Mouse (Mus musculus) left cerebral cortex, postnatal 25 days (tissue): ENCODE measurements at regions not wholly inside any gene's neighbourhood (a gene's known extent, or its start where the extent isn't known, plus 50 kb on each side); places are given as distances from the start of the nearest gene placed in this dataset.

ENCODE experiments used
- DNase-seq, 2 experiments: peaks; one replicate each; pipeline ENCODE4 v3.0.0; 2022; ENCODE audit warnings: low spot score in 2 of 2, mixed read lengths in 1 of 2
- intact Hi-C: fragments of 180-260 bp; cut with DNase I; formaldehyde crosslinking; loops from one replicate; pipeline ENCODE4 v1.15.1; 2025

DNA sequence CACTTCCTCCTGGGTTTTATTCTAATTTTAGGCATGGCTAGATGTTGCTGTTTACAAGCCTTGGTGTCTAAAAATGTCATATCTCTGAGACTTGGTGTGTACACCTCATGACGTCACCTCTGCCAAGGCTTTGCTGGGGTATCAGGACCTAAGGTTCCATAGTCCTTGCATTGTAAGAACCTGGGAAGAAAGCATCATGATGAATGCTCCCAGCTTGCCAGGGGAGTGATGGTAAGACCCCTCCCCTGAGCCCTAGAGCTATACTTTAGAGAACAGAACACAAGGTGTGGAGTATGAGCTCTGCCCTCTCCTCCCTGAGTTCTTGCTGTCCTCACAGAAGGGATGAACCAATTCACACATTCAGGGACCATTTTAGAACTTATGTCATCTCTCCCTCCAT lies 642.5 kb downstream of the Defb40 start:
- intact Hi-C loops = no loop called here
- no peak for DNase-seq

DNA sequence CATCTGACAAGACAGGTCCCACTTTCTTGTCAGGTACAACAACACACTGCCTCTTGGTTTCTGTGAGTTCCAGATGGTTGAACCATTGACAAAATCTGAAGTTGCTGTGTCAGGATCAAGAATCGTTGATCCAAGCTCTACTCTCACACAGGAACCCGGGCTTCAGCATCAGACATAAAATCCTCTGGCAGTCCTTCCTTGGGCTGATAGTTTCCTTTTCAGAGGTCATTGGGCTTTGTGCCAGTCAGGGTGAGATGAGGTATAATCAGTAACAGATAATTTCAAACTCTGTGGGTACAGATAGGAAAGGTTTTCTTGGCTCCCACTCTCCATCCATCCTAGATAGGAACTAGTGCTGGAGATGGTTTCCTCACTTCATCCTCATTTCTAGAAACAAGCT lies 649.5 kb downstream of the Defb40 start:
- intact Hi-C loops = no loop called here
- no peak for DNase-seq

DNA sequence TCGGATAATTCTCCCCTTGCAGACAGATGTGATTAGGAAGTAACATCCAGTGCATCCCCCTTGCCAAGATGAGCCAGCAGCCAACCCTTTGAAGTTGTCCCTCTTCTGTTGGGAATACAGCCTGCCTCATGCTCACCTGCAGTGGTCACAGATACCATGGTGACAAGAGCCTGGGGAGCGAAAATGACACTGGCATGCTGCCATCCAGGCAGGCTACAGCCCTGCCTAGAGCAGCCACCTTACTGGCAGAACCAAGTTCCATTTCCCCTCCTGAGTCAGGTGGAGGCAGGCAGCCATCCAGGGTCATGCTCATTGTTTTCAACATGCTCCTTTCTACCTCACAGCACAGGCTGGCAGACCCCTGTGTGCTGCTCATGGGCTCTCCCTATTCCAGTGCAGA lies 661.6 kb downstream of the Defb40 start:
- no peak for DNase-seq
- intact Hi-C loops = no loop called here

DNA sequence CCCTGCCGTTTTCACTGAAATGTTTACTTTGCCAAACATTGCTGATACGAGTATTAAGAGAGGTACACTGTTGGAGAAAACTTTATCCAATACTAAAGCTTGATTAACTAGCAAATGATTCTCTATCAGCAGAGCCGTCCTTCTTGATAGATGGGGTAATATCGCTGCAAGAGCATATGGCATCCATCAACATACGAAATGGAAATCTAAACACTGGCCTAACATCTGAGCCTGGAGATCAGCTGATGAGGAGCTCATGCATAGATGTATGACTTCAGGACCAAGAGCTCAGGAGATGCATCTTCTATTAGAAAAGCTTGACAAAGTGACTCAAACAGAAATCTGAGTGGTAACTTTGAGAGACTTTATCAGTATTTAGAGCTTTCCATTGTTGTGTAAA lies 666.5 kb downstream of the Defb40 start:
- intact Hi-C loops = no loop called here
- DNase-seq = no peak

DNA sequence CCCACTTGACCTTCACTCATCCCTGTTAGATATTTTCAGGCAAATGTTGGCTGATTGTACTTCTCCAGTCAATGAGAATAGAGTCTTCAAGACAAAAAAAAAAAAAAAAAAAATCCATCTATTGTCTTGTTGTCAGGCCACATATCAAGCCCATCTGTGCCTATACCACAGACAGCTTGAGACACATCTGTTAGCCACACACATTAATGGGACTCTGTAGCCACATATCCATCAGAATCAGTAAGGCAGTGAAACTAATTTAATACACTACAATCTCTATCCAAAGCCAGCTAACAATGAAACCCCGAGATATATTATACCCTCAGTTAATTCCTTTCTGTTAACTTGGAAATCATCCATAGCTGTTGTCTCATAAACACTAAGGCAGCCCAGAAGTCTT lies 667.1 kb downstream of the Defb40 start:
- intact Hi-C loops = no loop called here
- DNase-seq = no peak

DNA sequence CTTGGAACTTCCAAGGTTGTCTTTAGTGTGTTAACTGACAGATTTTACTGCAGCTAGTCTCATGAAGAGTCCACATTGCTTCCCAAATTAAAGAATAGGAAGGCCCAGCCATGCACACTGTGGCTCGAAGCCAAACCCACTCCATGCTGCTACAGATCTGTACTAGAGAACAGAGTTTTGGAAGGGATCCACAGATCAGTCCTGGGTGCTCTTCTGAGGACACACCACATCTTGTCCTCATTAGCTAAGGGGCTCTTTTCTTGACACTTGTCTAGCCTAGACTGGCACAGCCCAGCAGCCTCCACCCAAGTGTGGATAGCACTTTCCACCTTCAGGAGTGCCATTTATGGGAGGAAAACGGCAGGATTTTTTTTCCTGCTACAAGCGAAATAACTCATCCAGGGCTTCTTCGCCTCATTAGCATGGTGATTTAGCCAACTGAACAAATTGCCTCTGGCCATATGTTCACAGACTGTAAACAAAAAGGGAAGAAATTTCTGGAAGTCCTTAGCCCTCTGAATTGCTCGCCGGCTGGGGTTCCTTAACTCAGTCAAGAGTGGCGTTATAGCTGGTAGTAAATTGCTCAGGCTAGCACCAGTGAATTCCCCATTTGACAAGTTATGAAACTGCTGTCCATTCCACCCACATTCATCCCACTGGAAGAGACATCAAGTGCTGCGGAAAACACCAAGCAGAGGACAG lies 690.4 kb downstream of the Defb40 start:
- peak; percentile 7 to 52 for DNase-seq
- intact Hi-C loops = no loop called here

DNA sequence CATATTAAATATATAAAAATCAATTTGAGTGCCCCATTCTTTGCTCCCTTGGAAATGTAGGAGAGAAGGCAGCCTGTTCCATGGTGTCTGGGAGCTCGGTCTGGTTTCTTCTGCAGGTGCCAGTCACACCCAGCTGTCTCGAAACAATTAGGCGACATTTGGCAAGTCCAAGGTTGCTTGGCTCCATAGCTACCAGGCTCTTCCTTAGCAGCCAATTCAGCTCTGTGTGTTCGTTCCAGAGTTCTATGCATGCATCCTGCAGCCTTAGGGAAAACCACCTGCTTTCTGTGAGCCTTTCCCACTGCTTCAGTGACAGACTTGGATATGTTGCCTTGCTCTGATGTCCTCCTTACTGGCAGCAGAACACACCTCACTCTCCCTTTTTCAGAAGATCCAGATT lies 698.1 kb downstream of the Defb40 start:
- no peak for DNase-seq
- intact Hi-C loops = no loop called here

DNA sequence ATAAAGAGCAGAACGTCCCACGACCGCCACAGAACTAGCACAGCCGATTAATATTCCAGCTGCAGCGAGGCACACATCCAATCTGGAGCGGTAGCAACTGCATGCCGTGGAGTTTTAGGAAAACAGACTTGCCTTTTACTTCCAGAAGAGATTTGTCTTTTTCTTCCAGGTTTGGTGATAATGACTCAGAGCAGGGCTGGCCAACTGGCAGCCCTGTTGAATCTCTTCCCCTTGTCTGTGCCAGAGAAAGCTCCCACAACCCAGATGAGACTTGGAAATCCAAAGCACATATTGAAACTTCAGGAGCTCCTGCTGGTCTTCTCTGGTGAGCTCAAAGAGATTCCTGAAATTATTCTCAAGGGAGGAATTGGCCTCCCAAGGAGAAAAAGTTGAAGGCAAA lies 709.8 kb downstream of the Defb40 start:
- DNase-seq = peak; percentile 30 to 88
- intact Hi-C loops = no loop called here

DNA sequence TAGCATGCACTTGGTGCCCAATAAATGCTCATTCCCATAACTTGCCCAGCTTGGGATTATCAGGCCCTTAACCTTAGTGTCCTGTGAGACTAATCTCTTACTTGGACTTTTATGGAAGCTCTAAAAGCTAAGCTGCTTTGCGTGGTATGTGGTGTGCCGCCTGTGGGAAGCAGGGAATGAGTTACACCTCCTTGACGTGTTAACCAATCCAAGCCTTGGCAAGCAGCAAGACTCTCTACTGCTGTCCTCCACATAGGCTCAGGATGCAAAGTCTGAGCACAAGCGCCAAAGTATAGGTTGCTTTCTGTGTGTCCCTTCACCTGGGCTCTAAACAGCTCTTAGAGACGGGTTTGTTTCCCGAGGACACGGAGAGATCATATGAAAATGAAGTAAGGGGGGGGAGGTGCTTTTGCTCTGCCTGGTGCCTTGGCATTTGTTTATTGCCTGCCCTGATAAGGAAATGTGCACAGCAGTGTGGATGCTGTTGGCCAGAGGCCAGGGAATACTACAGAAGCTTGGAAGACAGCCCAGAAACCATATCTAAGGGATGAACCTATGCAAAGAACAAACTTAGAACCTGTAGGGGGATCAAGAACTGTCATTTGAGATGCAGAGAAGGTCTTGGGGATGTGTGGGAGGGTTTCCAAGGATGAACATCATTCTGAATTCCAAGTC lies 719.6 kb downstream of the Defb40 start:
- peak; percentile 34 to 38 for DNase-seq
- intact Hi-C loops = no loop called here

DNA sequence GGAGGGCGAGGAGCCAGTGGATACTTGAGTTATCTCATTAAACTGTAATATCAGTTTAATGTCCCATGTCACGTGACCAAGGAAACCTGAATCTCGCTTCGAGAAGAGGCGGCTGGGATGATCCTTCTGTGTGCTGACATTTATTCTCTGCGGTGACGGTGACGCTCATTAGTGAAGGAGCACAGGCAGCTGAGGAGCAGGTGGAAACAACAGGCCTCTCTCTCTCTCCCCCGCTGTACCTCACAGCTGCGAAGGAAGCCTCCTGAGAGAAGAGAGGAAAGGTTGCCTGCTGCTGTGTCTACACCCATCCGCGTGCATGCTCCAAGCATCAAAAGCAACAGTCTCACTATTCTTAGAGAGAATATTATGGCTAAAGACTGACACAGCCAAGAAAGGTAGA lies 731.8 kb downstream of the Defb40 start:
- no peak for DNase-seq
- intact Hi-C loops = no loop called here

DNA sequence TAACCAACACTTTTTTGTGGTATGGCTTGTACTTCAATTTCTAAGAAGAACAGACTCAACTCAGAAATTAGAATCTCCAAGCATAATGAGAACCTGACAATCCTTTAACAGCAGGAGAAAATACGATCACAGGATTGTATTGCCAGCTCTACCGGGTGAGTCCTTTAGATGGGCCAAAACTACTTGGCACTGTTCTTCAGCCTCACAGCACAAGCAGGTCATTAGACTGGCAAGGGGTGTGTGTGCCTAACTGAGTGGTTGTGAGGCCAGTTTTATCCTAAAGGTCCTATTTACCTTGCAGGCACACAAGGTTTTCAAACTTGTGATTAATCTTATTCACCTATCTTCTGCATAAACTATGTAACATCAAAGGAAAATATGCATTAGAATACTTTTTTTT lies 760.5 kb downstream of the Defb40 start:
- intact Hi-C loops = no loop called here
- no peak for DNase-seq

DNA sequence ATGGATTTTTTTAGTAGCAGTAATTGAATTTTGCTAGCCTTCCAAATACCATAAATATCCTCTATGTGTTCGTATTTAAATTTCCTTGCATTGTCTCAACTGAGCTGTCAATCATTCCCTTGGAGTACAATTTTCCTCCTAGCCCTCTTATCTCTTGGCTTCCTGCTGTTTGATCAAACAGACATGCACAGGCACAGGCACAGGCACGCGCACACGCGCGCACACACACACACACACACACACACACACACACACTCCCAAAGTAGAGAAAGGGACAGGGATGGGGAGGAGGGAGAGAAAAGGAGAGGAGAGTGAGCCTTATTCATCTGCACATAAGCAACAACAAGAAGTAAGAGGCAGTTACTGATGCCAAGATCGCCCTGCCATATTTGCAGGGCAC lies 760.9 kb downstream of the Defb40 start:
- no peak for DNase-seq
- intact Hi-C loops = no loop called here

DNA sequence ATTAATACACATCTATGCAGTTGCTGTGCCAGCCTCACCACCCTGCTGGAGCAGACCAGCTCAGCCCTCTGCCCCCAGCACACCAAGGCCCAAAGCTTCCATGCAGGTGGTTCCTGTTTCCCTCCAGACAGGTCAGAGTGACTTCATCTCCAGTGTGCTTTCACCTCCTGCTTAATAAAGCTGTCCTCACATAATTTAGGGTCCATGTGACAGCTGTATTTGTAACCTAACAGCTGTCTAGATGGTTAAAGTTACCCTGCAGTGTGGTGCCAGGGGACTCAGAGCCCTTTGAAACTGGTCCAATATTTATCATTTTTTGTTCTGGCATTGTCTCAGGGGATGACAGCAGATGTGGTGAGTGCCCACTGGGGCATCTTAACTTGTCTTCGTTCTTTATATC lies 761.5 kb downstream of the Defb40 start:
- no peak for DNase-seq
- intact Hi-C loops = no loop called here

DNA sequence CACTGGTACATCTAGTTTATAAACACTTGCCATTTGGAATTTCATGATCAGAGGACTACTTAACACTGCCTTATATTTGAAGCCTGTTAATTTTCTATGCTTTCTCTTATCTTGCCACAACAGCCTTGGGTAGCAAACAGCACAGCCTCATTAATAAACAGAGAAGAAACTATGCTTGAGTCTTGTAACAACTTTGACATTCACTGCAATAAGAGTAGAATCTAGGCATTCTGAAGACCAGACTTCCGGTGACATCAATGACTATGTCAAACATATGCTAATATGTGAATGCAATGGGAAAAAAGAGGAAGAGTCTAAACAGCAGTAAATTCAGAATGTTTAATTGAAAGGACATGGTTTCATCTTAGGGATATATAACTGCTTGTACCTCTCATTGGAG lies 768.0 kb downstream of the Defb40 start:
- intact Hi-C loops = no loop called here
- no peak for DNase-seq

DNA sequence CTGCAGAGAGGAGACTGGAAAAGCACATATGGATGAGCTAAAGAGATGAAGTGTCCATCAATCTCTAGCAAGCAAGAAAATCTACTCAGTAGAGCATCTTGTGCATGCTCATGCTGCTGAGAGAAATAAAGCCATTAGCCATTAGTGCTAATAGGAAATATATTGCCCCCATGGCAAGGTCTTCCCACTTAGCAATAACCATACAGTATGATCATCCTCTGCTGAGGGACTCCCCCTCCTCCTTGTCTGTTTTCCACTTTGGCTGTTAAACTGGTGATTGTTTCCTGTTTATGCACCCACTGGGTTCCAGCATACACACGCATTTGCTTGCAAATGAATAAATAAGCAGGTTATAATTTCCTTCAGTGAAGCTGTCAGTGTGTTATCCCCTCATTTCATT lies 769.4 kb downstream of the Defb40 start:
- no peak for DNase-seq
- intact Hi-C loops = no loop called here

DNA sequence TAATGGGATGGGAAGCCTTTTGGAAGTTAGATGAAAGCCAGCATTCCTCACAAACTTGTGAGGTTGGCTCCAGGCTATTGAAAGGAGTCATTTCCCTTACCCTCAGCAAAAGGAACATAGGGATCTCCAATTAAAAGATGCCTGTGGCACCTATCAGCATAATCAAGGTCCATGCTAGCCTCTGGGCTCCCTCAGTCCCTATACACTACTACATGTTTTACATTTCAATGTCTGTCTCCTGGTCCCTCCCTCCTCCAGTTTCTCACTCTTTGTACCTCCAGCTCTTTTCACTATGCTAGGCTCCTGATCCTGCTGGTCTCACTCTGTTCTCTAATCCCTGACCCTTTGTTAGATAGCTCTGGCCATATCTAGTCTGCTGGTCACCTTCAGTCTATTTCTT lies 790.6 kb downstream of the Defb40 start:
- intact Hi-C loops = no loop called here
- no peak for DNase-seq

DNA sequence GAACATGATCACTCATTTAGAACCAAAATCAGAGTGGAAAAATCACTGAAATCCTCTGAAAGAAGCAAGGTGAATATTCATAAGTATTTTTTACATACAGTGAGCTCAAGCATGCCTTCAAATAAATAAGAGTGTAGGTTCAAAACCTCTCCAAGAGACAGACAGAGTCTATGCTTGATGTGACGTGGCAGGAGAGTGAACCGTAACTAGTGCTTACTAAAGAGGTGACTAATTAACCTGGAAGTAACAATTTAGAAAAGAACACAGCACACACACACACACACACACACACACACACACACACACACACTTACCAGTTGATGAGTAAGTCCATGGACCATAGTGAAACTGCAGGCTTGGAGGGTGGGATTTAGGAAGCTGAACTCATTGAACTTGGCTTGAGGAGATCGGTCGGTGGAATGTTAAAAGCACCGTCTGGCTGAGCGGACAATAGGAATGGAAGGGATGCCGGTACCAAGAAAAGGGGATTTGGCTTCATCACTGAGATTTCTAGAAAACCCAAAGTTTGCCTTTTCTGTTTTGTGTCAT lies 802.4 kb downstream of the Defb40 start:
- intact Hi-C loops = no loop called here

DNA sequence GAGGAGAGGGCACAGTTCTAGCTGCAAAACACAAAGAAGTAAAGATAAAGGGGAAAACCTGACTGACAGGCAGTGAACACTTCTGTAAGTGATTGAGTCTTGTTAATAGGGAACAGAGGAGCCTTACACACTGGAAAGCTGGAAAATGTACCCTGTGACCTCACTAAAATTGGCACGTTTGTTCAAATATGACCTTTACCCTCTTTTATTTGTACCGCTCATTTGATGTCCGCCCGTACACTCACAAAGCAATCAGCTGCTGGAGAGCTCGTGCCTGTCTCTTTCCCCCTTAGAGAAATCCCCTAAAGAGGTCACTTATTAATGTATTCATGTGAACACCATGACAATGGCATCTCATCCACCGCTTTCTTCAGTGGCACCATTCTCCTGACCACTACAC lies 819.4 kb downstream of the Defb40 start:
- intact Hi-C loops = no loop called here
- no peak for DNase-seq

More for the DNA sequence above, 802.4 kb downstream of the Defb40 start:
- no peak for DNase-seq

DNA sequence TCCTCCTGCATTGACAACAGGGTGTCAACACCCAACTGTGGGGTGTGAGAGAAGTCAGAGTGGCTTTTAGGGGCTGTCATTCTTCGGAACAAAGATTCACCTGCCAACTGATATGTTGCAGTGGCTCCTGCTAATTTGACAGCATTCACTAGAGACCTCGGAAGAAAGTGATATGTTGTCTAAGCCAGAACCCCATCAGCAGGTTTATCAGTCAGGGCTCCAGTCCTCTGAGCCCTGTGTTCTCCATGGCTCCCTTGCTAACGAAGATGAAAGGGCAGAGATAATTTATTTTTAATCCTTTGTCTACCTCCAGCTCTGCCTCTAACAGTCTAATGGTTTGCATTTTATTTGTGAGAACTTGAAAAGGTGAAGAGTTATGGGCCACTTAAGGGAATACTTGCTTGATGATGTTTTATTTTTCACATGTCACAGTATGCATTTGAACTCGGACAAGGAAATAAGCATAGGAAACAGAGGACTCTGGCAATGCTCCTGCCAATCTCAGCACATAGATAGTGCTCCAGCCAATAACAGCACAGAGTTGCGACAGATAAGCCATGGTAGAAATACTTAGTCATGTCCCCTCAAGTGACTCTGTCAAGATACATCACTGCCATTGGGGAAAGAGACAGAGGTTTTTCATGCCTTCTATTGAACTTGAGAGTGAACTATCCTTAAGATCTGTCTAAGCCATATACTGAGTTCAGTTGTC lies 862.6 kb downstream of the Defb40 start:
- intact Hi-C loops = no loop called here
- DNase-seq = no peak

DNA sequence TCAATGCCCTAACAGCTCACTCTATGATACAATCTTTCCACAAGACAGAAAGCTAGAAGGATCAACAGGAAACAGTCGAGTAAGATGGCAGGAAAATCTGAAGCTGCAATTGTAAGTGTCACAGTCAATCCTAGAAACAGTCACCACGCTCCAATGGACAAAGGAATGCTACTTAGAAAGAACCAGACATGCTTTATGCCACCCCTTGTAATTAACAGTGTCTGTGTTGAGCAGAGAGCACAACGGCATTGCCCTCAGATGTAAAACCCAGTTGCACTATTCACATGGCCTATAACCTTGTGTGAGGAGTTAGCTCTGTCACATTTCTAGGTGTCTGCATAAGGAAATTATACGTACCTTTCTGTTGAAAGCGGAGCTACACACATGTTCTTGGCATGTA lies 864.8 kb downstream of the Defb40 start:
- intact Hi-C loops = no loop called here

DNA sequence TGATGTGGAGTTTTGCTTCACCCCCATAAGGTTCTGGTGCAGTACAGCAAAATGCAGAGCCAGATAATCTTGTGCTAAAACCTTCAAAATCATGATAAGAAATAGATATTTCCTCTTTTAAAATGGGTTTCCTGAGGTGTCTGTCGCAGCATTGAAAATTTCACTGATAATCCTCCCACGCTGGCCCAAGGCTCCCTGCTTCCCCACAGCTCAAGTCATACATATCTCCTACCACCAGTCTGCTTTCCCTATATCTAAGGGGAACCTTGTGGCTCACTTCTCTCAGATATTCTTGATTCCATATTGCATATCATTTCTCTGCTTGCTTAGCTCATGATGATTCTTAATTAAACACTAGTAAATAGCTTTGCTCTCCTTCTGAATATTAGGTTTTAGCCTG lies 868.6 kb downstream of the Defb40 start:
- DNase-seq = no peak
- intact Hi-C loops = no loop called here

More for the DNA sequence above, 864.8 kb downstream of the Defb40 start:
- no peak for DNase-seq
